Mouse (Mus musculus): ENCODE results near the gene Tmem144.

Tmem144 gene

DNA sequence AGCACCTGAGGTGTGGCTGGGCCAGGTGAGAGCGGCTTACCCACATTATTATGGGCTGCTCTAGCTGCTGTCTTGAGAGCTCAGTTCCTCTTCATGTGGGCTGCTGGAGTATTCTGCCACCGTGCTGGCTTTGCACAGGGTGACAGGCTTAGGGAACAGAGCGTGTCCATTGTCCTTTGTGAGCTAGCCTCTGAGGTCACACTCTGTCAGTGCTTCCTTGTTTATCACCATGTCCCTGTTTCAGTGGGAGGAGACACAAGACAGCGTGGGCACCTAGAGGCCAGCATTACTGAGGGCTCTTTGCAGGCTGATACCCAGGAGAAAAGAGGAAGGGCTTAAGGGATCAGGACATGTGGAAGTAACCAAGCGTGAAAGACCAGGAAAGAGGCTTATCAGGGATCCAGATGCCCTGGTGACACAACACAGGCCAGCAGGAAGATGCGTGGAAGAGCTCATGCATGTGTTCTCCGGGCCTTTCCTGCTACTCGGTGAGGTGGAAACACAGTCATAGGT, at the start of gene Tmem144:
TSS of gene Tmem144 (minus strand) at position 120 of the 513 bp plus-strand sequence.
- H3K4me3 ChIP-seq (replicated peaks; ENCODE audit: low read length) = no peak within 1 kb of the TSS
- TF ChIP-seq CTCF (conservative IDR thresholded peaks at IDR 0.05; ENCODE audit: low read length) = no peak
- no peak for TF ChIP-seq POU5F1 (IDR thresholded peaks at IDR 0.05; ENCODE audit: borderline replicate concordance, low read length)
- TF ChIP-seq NANOG (IDR thresholded peaks at IDR 0.05; ENCODE audit: borderline replicate concordance, low read length) = no peak
- no peaks in the 10 kb centered on the region for H3K9me3 ChIP-seq (ENCODE audit: low read length)
- peaks cover 15% of the 10 kb centered on the region; the same call in 1 of the 2 replicates for H3K27me3 ChIP-seq (ENCODE audit: insufficient read depth, low read length)
- no peaks in the 10 kb centered on the region for H3K36me3 ChIP-seq (ENCODE audit: insufficient read depth, low read length)
- peaks cover 4% of the 10 kb centered on the region; the same call in 1 of the 2 replicates for H3K4me1 ChIP-seq (replicated peaks; ENCODE audit: low read depth, low read length)

DNA sequence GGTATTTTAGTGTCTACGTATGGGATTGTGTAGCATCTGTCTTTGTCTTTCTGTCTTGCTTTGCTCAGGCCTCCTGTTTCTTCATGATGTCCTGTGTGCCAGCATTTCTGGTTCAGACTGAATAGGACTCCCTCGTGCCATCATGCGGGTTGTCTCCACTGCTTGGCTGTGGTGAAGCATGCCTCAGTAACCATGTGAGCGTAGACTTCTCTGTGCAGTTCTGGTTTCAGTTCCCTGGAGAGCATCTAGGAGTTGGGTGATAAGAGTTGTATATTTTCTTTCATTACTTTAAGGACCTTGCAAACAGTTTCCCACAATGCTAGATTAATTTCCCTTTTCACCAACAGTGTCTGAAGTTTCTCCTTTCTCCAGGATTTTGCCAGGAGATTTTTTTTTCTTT, 49.2 kb upstream of the Tmem144 start:
- TF ChIP-seq POU5F1 (IDR thresholded peaks at IDR 0.05; ENCODE audit: borderline replicate concordance, low read length) (no peak), CTCF (conservative IDR thresholded peaks at IDR 0.05; ENCODE audit: low read length) (no peak)
- Histone ChIP-seq H3K27me3 (ENCODE audit: insufficient read depth, low read length) (no peaks in the 10 kb centered on the region), H3K4me3 (replicated peaks; ENCODE audit: low read length) (no peak overlapping the region), H3K9me3 (ENCODE audit: low read length) (no peaks in the 10 kb centered on the region), H3K4me1 (replicated peaks; ENCODE audit: low read depth, low read length) (peaks cover 10% of the 10 kb centered on the region), H3K36me3 (ENCODE audit: insufficient read depth, low read length) (no peaks in the 10 kb centered on the region)

DNA sequence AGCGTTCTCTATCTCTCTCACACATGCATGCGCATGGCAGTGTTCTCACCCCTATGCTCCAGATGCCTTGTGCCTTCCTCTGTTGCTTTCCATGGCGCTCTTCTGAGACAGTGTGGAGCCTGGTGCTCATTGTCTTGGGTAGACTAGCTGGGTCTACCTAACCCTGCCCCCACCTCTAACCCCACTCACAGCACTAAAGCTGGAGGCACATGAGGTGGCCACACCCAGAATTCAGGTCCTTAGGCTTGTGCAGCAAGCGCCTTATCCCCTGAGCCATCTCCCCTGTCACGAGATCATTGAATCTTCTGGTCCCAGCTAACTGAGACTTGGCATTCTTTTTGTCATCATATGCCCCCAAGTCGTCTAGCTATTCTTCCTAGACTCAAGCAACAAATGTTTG, 48.7 kb upstream of the Tmem144 start:
- H3K4me1 ChIP-seq (replicated peaks; ENCODE audit: low read depth, low read length) = peaks cover 7% of the 10 kb centered on the region
- H3K36me3 ChIP-seq (ENCODE audit: insufficient read depth, low read length) = no peaks in the 10 kb centered on the region
- no peak overlapping the region for H3K4me3 ChIP-seq (replicated peaks; ENCODE audit: low read length)
- no peak for TF ChIP-seq CTCF (conservative IDR thresholded peaks at IDR 0.05; ENCODE audit: low read length)
- TF ChIP-seq NANOG (IDR thresholded peaks at IDR 0.05; ENCODE audit: borderline replicate concordance, low read length) = no peak
- no peak for TF ChIP-seq POU5F1 (IDR thresholded peaks at IDR 0.05; ENCODE audit: borderline replicate concordance, low read length)
- H3K27me3 ChIP-seq (ENCODE audit: insufficient read depth, low read length) = no peaks in the 10 kb centered on the region
- H3K9me3 ChIP-seq (ENCODE audit: low read length) = no peaks in the 10 kb centered on the region

DNA sequence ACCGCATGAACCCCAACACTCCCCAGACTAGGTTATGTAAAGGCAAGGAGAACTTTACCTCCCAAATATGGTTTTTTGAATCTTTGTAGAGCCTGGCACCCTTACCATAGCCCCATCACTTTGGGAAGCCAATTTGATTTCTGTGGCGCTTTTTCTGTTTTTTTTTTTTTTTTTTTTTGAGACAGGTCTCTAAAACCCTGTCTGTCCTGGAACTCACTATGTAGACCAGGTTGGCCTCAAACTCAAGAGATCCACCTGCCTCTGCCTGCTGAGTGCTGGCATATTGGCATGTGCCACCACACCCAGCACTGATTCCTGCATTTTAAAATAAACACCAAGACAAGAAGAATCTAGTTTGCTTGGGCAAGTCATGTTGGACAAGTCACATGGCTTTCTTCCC, 47.9 kb upstream of the Tmem144 start:
- H3K36me3 ChIP-seq (ENCODE audit: insufficient read depth, low read length) = no peaks in the 10 kb centered on the region
- peaks cover 7% of the 10 kb centered on the region for H3K4me1 ChIP-seq (replicated peaks; ENCODE audit: low read depth, low read length)
- no peaks in the 10 kb centered on the region for H3K9me3 ChIP-seq (ENCODE audit: low read length)
- H3K4me3 ChIP-seq (replicated peaks; ENCODE audit: low read length) = no peak overlapping the region
- no peak for TF ChIP-seq CTCF (conservative IDR thresholded peaks at IDR 0.05; ENCODE audit: low read length)
- no peak for TF ChIP-seq POU5F1 (IDR thresholded peaks at IDR 0.05; ENCODE audit: borderline replicate concordance, low read length)
- no peak for TF ChIP-seq NANOG (IDR thresholded peaks at IDR 0.05; ENCODE audit: borderline replicate concordance, low read length)
- no peaks in the 10 kb centered on the region for H3K27me3 ChIP-seq (ENCODE audit: insufficient read depth, low read length)

DNA sequence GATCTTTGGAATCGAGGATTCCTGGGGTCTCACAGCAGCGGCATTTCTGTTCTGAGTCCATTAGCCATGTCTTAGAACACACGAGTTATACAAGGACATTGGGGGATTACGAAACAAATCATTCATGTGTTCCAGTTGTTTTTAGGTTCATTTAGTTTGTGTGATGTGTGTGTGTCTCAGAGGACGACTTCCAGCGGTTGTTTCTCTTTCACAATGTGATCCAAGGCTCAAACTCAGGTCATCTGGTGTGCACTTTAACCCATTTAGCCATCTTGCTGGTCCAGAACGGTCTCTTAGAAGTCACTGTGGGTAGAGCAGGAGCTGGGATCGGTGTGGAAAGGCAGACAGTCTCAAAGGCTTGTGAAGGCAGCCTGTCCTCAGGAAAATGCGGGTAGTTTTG, 47.3 kb upstream of the Tmem144 start:
- Histone ChIP-seq H3K4me3 (replicated peaks; ENCODE audit: low read length) (no peak overlapping the region), H3K36me3 (ENCODE audit: insufficient read depth, low read length) (no peaks in the 10 kb centered on the region), H3K4me1 (replicated peaks; ENCODE audit: low read depth, low read length) (peaks cover 7% of the 10 kb centered on the region), H3K9me3 (ENCODE audit: low read length) (no peaks in the 10 kb centered on the region), H3K27me3 (ENCODE audit: insufficient read depth, low read length) (no peaks in the 10 kb centered on the region)
- TF ChIP-seq CTCF (conservative IDR thresholded peaks at IDR 0.05; ENCODE audit: low read length) (no peak), NANOG (IDR thresholded peaks at IDR 0.05; ENCODE audit: borderline replicate concordance, low read length) (no peak), POU5F1 (IDR thresholded peaks at IDR 0.05; ENCODE audit: borderline replicate concordance, low read length) (no peak)

DNA sequence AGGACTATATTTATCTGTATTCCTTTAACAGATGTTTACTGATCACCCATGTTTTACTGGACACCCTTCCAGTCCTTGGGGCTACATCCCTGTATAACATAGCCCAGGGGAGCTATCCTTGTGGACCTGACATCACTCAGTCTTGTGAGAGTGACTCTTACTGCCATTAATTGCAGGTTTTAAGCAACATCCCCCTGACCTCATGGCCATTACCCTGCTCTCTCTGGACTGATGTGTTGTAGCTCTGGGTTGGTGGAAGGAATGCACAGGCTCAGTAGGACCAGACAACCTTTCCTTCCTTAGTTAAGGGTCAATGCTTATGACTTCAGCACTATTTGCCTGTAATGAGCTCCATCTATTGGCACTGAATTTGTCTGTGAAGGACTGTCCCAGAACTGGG, 45.9 kb upstream of the Tmem144 start:
- no peak overlapping the region for H3K4me3 ChIP-seq (replicated peaks; ENCODE audit: low read length)
- no peak for TF ChIP-seq NANOG (IDR thresholded peaks at IDR 0.05; ENCODE audit: borderline replicate concordance, low read length)
- no peak for TF ChIP-seq POU5F1 (IDR thresholded peaks at IDR 0.05; ENCODE audit: borderline replicate concordance, low read length)
- no peak for TF ChIP-seq CTCF (conservative IDR thresholded peaks at IDR 0.05; ENCODE audit: low read length)
- H3K9me3 ChIP-seq (ENCODE audit: low read length) = no peaks in the 10 kb centered on the region
- no peaks in the 10 kb centered on the region for H3K27me3 ChIP-seq (ENCODE audit: insufficient read depth, low read length)
- H3K36me3 ChIP-seq (ENCODE audit: insufficient read depth, low read length) = no peaks in the 10 kb centered on the region
- peaks cover 7% of the 10 kb centered on the region for H3K4me1 ChIP-seq (replicated peaks; ENCODE audit: low read depth, low read length)

DNA sequence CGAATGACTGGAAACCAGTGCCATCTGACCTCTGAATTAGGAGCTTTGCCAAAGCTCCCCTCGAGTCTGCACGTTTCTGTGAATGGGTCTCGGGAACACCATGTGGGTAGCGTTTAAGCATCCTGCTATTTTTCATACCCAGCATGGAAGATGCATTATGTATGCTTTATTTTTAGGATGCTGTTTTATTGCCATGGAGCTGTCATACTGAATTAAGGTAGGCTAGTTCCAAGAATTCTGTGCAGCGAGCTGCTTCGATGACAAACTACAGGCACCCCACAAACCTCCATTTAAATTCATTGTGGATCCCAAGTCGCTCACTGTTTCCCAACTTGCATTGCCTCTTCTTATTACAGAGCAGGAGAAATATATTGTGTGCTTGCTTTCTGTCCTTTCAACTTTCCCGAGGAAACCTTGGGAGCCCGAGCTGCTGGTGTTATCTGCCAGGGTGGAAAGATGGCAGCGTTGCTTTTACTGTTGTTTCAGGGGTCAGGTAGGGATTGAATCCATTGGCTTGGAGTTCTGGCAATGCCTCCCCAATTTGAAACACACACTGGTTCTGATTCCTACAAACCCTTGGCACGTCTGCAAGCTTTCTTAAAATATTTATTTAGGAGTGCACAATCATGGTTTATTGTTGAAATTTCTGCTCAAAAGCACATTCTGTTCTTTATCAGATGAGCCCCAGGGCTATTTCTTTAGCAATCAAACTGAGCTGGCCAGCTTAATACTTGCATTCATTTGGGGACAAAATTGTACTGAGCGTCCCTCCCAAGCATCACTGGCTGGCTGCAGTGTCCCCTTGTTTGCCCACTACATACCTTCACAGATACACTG, 45.2 kb upstream of the Tmem144 start:
- Histone ChIP-seq H3K27me3 (ENCODE audit: insufficient read depth, low read length) (no peaks in the 10 kb centered on the region), H3K9me3 (ENCODE audit: low read length) (no peaks in the 10 kb centered on the region), H3K4me1 (replicated peaks; ENCODE audit: low read depth, low read length) (peaks cover 7% of the 10 kb centered on the region), H3K36me3 (ENCODE audit: insufficient read depth, low read length) (no peaks in the 10 kb centered on the region), H3K4me3 (replicated peaks; ENCODE audit: low read length) (no peak overlapping the region)
- TF ChIP-seq NANOG (IDR thresholded peaks at IDR 0.05; ENCODE audit: borderline replicate concordance, low read length) (no peak), POU5F1 (IDR thresholded peaks at IDR 0.05; ENCODE audit: borderline replicate concordance, low read length) (no peak), CTCF (conservative IDR thresholded peaks at IDR 0.05; ENCODE audit: low read length) (no peak)

DNA sequence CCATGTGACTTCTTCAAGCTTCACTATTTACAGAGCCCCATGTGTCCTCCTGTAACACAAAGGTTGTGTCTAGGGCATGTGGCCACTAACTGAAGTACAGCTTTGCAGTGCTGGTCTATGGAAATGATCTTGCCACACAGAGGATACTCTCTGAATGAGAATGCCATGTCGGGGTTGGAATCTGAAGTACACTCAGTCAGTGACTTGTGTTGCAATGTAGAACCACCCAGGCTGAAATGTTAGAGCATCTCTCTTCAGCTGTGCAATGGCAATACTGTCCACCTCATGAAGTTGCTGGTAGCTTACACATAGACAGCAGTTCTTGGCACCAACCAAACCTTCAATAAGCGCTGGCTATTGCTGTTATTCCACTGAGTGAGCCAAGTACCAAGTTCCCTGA, 35.4 kb upstream of the Tmem144 start:
- TF ChIP-seq CTCF (conservative IDR thresholded peaks at IDR 0.05; ENCODE audit: low read length) (no peak), NANOG (IDR thresholded peaks at IDR 0.05; ENCODE audit: borderline replicate concordance, low read length) (no peak), POU5F1 (IDR thresholded peaks at IDR 0.05; ENCODE audit: borderline replicate concordance, low read length) (no peak)
- H3K36me3 ChIP-seq (ENCODE audit: insufficient read depth, low read length) = no peaks in the 10 kb centered on the region

More for the DNA sequence above, 35.4 kb upstream of the Tmem144 start:
- H3K4me3 ChIP-seq (replicated peaks; ENCODE audit: low read length) = no peak overlapping the region
- H3K9me3 ChIP-seq (ENCODE audit: low read length) = peaks cover 13% of the 10 kb centered on the region
- H3K4me1 ChIP-seq (replicated peaks; ENCODE audit: low read depth, low read length) = peaks cover 26% of the 10 kb centered on the region
- no peaks in the 10 kb centered on the region for H3K27me3 ChIP-seq (ENCODE audit: insufficient read depth, low read length)
